Mouse (Mus musculus) stomach, postnatal 0 days (tissue): ENCODE measurements around the gene Rufy2. TPM values are rescaled to one million over a fixed set of nuclear protein-coding genes. Genes with fewer than 3 reads are reported as not detected.

Experiments used
- ATAC-seq: fragments of 200-750 bp; cut with Nextera tagmentation; 2 replicates; pipeline ENCODE4 v1.8.0; 2017; ENCODE audit not compliant: low FRiP score, low TSS enrichment
- DNase-seq: peaks from one replicate; pipeline ENCODE4 v3.0.0-alpha.2; 2016; ENCODE audit warnings: low spot score
- H3K27ac ChIP-seq: fragments of 300-500 bp; sonication (generic); replicated peaks from 2 replicates; pipeline ENCODE4 v1.5.1; 2014; ENCODE audit warnings: mild to moderate bottlenecking, control low read depth
- H3K27me3 ChIP-seq: fragments of 300-500 bp; sonication (generic); 2 replicates; pipeline ENCODE4 v1.6.1; 2014; ENCODE audit warnings: low read length; ENCODE audit not compliant: control insufficient read depth, insufficient read depth
- H3K36me3 ChIP-seq: fragments of 300-500 bp; sonication (generic); 2 replicates; pipeline ENCODE4 v1.6.1; 2014; ENCODE audit warnings: low read length, mixed read lengths; ENCODE audit not compliant: control insufficient read depth, insufficient read depth
- H3K4me1 ChIP-seq: fragments of 300-500 bp; sonication (generic); replicated peaks from 2 replicates; pipeline ENCODE4 v1.6.1; 2014; ENCODE audit warnings: antibody characterized with exemption; ENCODE audit not compliant: control insufficient read depth, insufficient read depth
- H3K4me2 ChIP-seq: fragments of 300-500 bp; sonication (generic); replicated peaks from 2 replicates; pipeline ENCODE4 v1.6.1; 2014; ENCODE audit warnings: low read depth, mild to moderate bottlenecking, control low read depth, moderate library complexity
- H3K4me3 ChIP-seq: fragments of 300-500 bp; sonication (generic); 2 replicates; pipeline ENCODE4 v1.5.1; 2014; ENCODE audit warnings: low read depth, low read length, control low read depth
- H3K9ac ChIP-seq: fragments of 300-500 bp; sonication (generic); 2 replicates; pipeline ENCODE4 v1.6.1; 2014; ENCODE audit warnings: mild to moderate bottlenecking, low read length, control low read depth, mixed read lengths
- H3K9me3 ChIP-seq: fragments of 300-500 bp; sonication (generic); 2 replicates; pipeline ENCODE4 v1.6.1; 2016; ENCODE audit warnings: low read length; ENCODE audit not compliant: control insufficient read depth
- CTCF ChIP-seq: IDR thresholded peaks from 2 replicates; pipeline ENCODE4 v1.5.1; 2016; ENCODE audit warnings: antibody characterized with exemption, low read depth, mild to moderate bottlenecking, moderate library complexity
- EP300 ChIP-seq: optimal IDR thresholded peaks from 2 replicates; pipeline ENCODE3; 2016; ENCODE audit warnings: antibody characterized with exemption
- WGBS: fragments of 180-500 bp; shearing (Covaris S2); extraction: QIAGEN DNeasy Blood & Tissue Kit; methylation state at CpG from one replicate; pipeline ENCODE4 v1.1.7; 2014; 5-methylcytosine and 5-hydroxymethylcytosine counted together
- polyA plus RNA-seq: library from polyadenylated mRNA; unstranded; fragments of >200 nt; fragmentation: Nextera tagmentation; extraction: Ambion mirVana; gene quantifications from 2 replicates; pipeline ENCODE4 v1.2.1, GENCODE M21; 2015

Rufy2 gene
- polyA plus RNA-seq, 1 experiment from 2014 or later, result 12.8 TPM

DNA sequence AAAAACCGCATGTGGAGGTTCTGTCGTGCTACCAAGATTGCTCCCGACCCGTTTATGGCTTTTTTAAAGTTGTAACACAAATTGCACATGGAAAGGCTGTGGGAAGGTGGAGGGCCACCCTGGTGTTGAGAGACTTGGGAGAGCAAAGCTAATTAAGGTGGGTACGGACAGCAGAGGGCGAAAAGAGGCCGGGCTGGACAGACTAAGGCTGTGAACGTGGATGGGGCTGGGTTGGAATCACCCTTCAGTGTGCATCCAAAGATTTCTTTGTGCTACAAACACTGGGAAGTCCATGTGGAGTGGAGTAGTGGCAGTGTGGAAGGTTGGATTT, 44.5 kb downstream of the Rufy2 start:
- Histone ChIP-seq H3K4me3 (peak overlapping the region; percentile 99), H3K27me3 (no peaks in the 10 kb centered on the region), H3K4me1 (0 out of 2 replicates have a peak, but pooled peaks cover 2% of the 10 kb centered on the region), H3K27ac (peak overlapping the region; percentile 100), H3K9ac (peak overlapping the region; percentile 69), H3K4me2 (peak overlapping the region; percentile 61), H3K36me3 (no peaks in the 10 kb centered on the region), H3K9me3 (no peaks in the 10 kb centered on the region)
- DNase-seq (peak; percentile 75), ATAC-seq (peak; percentile 38)
- under 1% methylated on average over 8 of the region's 8 CpGs for WGBS
- TF ChIP-seq CTCF (peak; percentile 77), EP300 (no peak)

DNA sequence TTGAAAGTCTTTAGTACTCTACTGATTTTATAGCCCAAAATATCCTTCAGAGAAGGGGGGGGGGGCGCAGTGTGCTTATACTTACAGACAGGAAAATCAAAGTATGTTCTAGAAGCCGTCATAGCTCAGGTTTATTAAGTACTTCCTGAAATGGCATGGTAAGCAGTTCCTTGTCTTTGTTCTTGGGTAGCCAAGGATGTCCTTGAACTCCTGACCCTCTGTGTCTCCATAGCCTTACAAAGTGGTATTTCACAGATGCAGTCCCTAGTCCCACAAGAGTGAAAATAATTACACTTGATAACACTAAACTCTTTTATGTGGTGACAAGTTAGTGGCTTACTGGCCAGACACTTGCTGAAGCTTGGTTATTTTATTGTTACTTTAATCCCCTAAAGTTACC, 45.0 kb downstream of the Rufy2 start:
- no peak for TF ChIP-seq EP300
- no peak for TF ChIP-seq CTCF
- Histone ChIP-seq H3K27me3 (no peaks in the 10 kb centered on the region), H3K27ac (peak overlapping the region; percentile 100), H3K9me3 (no peaks in the 10 kb centered on the region), H3K36me3 (no peaks in the 10 kb centered on the region), H3K9ac (no peak overlapping the region), H3K4me3 (peak overlapping the region; percentile 99), H3K4me1 (0 out of 2 replicates have a peak, but pooled peaks cover 2% of the 10 kb centered on the region), H3K4me2 (peak overlapping the region; percentile 61)
- no peak for ATAC-seq
- no peak for DNase-seq
- 21% methylated on average over 2 of the region's 2 CpGs for WGBS

GRCm38 (mm10) chr10:63025491-63026011, 45.5 kb downstream of the Rufy2 start:
- Histone ChIP-seq H3K4me3 (no peak overlapping the region), H3K27ac (no peak overlapping the region; the same call in 1 of the 2 replicates), H3K9me3 (no peaks in the 10 kb centered on the region), H3K36me3 (no peaks in the 10 kb centered on the region), H3K4me1 (0 out of 2 replicates have a peak, but pooled peaks cover 2% of the 10 kb centered on the region), H3K4me2 (no peak overlapping the region), H3K9ac (no peak overlapping the region), H3K27me3 (no peaks in the 10 kb centered on the region)
- WGBS, result 63% methylated on average over 6 of the region's 6 CpGs
- TF ChIP-seq EP300 (no peak), CTCF (no peak)
- no peak for DNase-seq
- ATAC-seq, result no peak

- 58% methylated on average over 8 of the region's 8 CpGs for WGBS
- no peak overlapping the region for H3K4me3 ChIP-seq
- TF ChIP-seq CTCF (no peak), EP300 (no peak)
- ATAC-seq (no peak), DNase-seq (no peak)
- H3K27me3 ChIP-seq, result no peaks in the 10 kb centered on the region
- no peak overlapping the region for H3K4me2 ChIP-seq
- H3K9ac ChIP-seq, result no peak overlapping the region
- H3K27ac ChIP-seq, result no peak overlapping the region
- H3K36me3 ChIP-seq, result no peaks in the 10 kb centered on the region
- H3K9me3 ChIP-seq, result no peaks in the 10 kb centered on the region
- 0 out of 2 replicates have a peak, but pooled peaks cover under 1% of the 10 kb centered on the region for H3K4me1 ChIP-seq
Measured at GRCm38 (mm10) chr10:63026156-63026794, 46.3 kb downstream of the Rufy2 start.

DNA sequence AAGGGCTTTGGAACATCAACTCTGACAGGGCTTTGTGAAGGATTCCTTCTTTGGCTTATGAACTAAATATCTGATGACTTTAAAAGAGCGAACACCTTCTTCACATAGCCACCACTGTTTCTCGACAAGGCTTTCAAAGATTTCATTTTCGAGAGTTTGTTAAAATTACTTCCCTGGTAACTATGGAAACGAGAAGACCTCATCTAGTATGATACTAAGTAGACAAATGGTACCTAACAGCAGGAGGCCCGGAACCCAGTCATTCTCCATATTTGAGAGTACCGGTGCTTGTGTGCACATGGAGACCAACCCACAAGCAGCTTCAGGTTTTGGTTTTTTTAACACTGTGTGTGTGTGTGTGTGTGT, 46.8 kb downstream of the Rufy2 start:
- Histone ChIP-seq H3K27me3 (no peaks in the 10 kb centered on the region), H3K27ac (no peak overlapping the region), H3K4me2 (no peak overlapping the region), H3K9me3 (no peaks in the 10 kb centered on the region), H3K4me3 (no peak overlapping the region), H3K36me3 (no peaks in the 10 kb centered on the region), H3K9ac (no peak overlapping the region), H3K4me1 (no peaks in the 10 kb centered on the region)
- DNase-seq (no peak), ATAC-seq (no peak)
- 90% methylated on average over 6 of the region's 6 CpGs for WGBS
- no peak for TF ChIP-seq CTCF
- TF ChIP-seq EP300, result no peak

DNA sequence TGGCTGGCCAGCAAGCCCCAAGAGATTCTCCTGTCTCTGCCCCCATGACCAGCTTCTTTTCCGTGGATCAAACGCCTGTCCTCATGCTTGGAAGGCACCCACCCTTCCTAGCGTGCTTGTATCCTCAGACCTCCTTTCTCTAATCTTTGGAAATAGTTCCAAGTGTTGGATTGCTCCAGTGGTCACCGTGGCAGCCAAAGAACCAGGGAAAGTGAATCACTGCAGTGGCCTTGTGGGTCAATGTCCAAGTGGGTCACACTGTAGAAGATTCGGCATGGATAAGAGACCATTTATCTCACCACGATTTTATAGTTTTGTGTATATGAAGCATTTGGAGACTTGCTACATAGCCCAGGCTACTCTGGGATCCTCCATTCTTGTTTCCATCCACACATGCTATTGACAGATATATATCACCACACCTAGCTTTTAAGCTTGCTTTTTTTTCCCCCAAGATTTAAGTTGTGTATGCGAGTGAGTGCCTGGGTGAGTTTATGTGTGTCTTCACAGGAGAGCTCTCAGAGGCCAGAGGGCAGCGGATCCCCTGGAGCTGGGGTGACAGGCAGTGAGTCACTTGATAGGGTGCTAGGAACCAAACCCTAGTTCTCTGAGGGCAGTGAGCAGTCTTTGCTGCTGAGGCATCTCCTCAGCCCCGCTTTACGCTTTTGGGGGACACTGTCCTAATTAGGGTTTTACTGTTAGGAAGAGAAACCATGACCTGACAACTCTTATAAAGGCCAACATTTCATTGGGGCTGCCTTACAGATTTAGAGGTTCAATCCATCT, 47.5 kb downstream of the Rufy2 start:
- ATAC-seq, result no peak
- 91% methylated on average over 10 of the region's 10 CpGs for WGBS

More for the DNA sequence above, 47.5 kb downstream of the Rufy2 start:
- no peaks in the 10 kb centered on the region for H3K9me3 ChIP-seq
- no peaks in the 10 kb centered on the region for H3K4me1 ChIP-seq
- H3K27ac ChIP-seq, result no peak overlapping the region
- H3K27me3 ChIP-seq, result no peaks in the 10 kb centered on the region
- no peak for DNase-seq
- H3K9ac ChIP-seq, result no peak overlapping the region
- no peak for TF ChIP-seq EP300
- TF ChIP-seq CTCF, result no peak
- no peak overlapping the region for H3K4me2 ChIP-seq
- no peak overlapping the region for H3K4me3 ChIP-seq
- no peaks in the 10 kb centered on the region for H3K36me3 ChIP-seq
